Mouse (Mus musculus): Measurements from ENCODE around the gene Prpf8. TPM values are rescaled to one million over a fixed set of nuclear protein-coding genes. Genes with fewer than 3 reads are reported as not detected.

The Prpf8 gene
- polyA plus RNA-seq, 1 experiment: 104 TPM

GRCm38 (mm10) chr11:75546057-75546456, 59.4 kb downstream of the Prpf8 start:
- no peaks in the 10 kb centered on the region for H3K79me2 ChIP-seq (ENCODE audit: control insufficient read depth, insufficient read depth)
- no peaks in the 10 kb centered on the region for H3K27me3 ChIP-seq (ENCODE audit: control insufficient read depth, insufficient read depth, insufficient read length)
- H3K36me3 ChIP-seq (ENCODE audit: control insufficient read depth, insufficient read depth): no peaks in the 10 kb centered on the region
- no peaks in the 10 kb centered on the region for H3K79me3 ChIP-seq (ENCODE audit: low read depth)
- H3K4me3 ChIP-seq (ENCODE audit: insufficient read depth, poor library complexity, severe bottlenecking): no peak overlapping the region
- no peak for TF ChIP-seq FOSL1 (IDR thresholded peaks at IDR 0.05; ENCODE audit: insufficient read depth, low read length, poor library complexity, severe bottlenecking)
- TF ChIP-seq CTCF (IDR thresholded peaks at IDR 0.05; ENCODE audit: control insufficient read depth, insufficient read depth, insufficient read length): no peak
- no peak for TF ChIP-seq MAX (IDR thresholded peaks at IDR 0.05)
- TF ChIP-seq MYOD1 (IDR thresholded peaks at IDR 0.05; ENCODE audit: control insufficient read depth, insufficient read length, low read depth): no peak
- no peak for TF ChIP-seq MYOG (IDR thresholded peaks at IDR 0.05; ENCODE audit: control insufficient read depth, extremely low read depth, insufficient read length)
- no peak for TF ChIP-seq CEBPB (IDR thresholded peaks at IDR 0.05; ENCODE audit: low read depth)
- TF ChIP-seq USF1 (IDR thresholded peaks at IDR 0.05; ENCODE audit: low read depth): no peak
- no peak overlapping the region for H3ac ChIP-seq (ENCODE audit: control insufficient read depth, insufficient read length, low read depth)

- Histone ChIP-seq H3K27me3 (ENCODE audit: control insufficient read depth, insufficient read depth, insufficient read length) (no peaks in the 10 kb centered on the region), H3ac (ENCODE audit: control insufficient read depth, insufficient read length, low read depth) (no peak overlapping the region), H3K4me3 (ENCODE audit: insufficient read depth, poor library complexity, severe bottlenecking) (no peak overlapping the region), H3K79me2 (ENCODE audit: control insufficient read depth, insufficient read depth) (no peaks in the 10 kb centered on the region), H3K36me3 (ENCODE audit: control insufficient read depth, insufficient read depth) (no peaks in the 10 kb centered on the region), H3K79me3 (ENCODE audit: low read depth) (no peaks in the 10 kb centered on the region)
- TF ChIP-seq MYOD1 (IDR thresholded peaks at IDR 0.05; ENCODE audit: control insufficient read depth, insufficient read length, low read depth) (no peak), MAX (IDR thresholded peaks at IDR 0.05) (no peak), CEBPB (IDR thresholded peaks at IDR 0.05; ENCODE audit: low read depth) (no peak), FOSL1 (IDR thresholded peaks at IDR 0.05; ENCODE audit: insufficient read depth, low read length, poor library complexity, severe bottlenecking) (no peak), USF1 (IDR thresholded peaks at IDR 0.05; ENCODE audit: low read depth) (no peak), CTCF (IDR thresholded peaks at IDR 0.05; ENCODE audit: control insufficient read depth, insufficient read depth, insufficient read length) (no peak), MYOG (IDR thresholded peaks at IDR 0.05; ENCODE audit: control insufficient read depth, extremely low read depth, insufficient read length) (no peak)
These were observed 63.1 kb downstream of the Prpf8 start for GRCm38 (mm10) chr11:75549658-75550111.

- no peaks in the 10 kb centered on the region for H3K27me3 ChIP-seq (ENCODE audit: control insufficient read depth, insufficient read depth, insufficient read length)
- TF ChIP-seq USF1 (IDR thresholded peaks at IDR 0.05; ENCODE audit: low read depth) (no peak), MAX (IDR thresholded peaks at IDR 0.05) (no peak), CTCF (IDR thresholded peaks at IDR 0.05; ENCODE audit: control insufficient read depth, insufficient read depth, insufficient read length) (no peak), MYOG (IDR thresholded peaks at IDR 0.05; ENCODE audit: control insufficient read depth, extremely low read depth, insufficient read length) (no peak), MYOD1 (IDR thresholded peaks at IDR 0.05; ENCODE audit: control insufficient read depth, insufficient read length, low read depth) (no peak), FOSL1 (IDR thresholded peaks at IDR 0.05; ENCODE audit: insufficient read depth, low read length, poor library complexity, severe bottlenecking) (no peak), CEBPB (IDR thresholded peaks at IDR 0.05; ENCODE audit: low read depth) (no peak)
- H3K4me3 ChIP-seq (ENCODE audit: insufficient read depth, poor library complexity, severe bottlenecking): no peak overlapping the region
- no peaks in the 10 kb centered on the region for H3K79me2 ChIP-seq (ENCODE audit: control insufficient read depth, insufficient read depth)
- no peak overlapping the region for H3ac ChIP-seq (ENCODE audit: control insufficient read depth, insufficient read length, low read depth)
- no peaks in the 10 kb centered on the region for H3K36me3 ChIP-seq (ENCODE audit: control insufficient read depth, insufficient read depth)
- no peaks in the 10 kb centered on the region for H3K79me3 ChIP-seq (ENCODE audit: low read depth)
These were observed 63.8 kb downstream of the Prpf8 start for GRCm38 (mm10) chr11:75550200-75550946.

GRCm38 (mm10) chr11:75551321-75551720, 64.7 kb downstream of the Prpf8 start:
- TF ChIP-seq MYOD1 (IDR thresholded peaks at IDR 0.05; ENCODE audit: control insufficient read depth, insufficient read length, low read depth): no peak
- TF ChIP-seq CTCF (IDR thresholded peaks at IDR 0.05; ENCODE audit: control insufficient read depth, insufficient read depth, insufficient read length): no peak
- no peak for TF ChIP-seq CEBPB (IDR thresholded peaks at IDR 0.05; ENCODE audit: low read depth)
- TF ChIP-seq MAX (IDR thresholded peaks at IDR 0.05): no peak
- no peak for TF ChIP-seq MYOG (IDR thresholded peaks at IDR 0.05; ENCODE audit: control insufficient read depth, extremely low read depth, insufficient read length)
- TF ChIP-seq USF1 (IDR thresholded peaks at IDR 0.05; ENCODE audit: low read depth): no peak
- no peak for TF ChIP-seq FOSL1 (IDR thresholded peaks at IDR 0.05; ENCODE audit: insufficient read depth, low read length, poor library complexity, severe bottlenecking)
- H3ac ChIP-seq (ENCODE audit: control insufficient read depth, insufficient read length, low read depth): no peak overlapping the region
- H3K79me2 ChIP-seq (ENCODE audit: control insufficient read depth, insufficient read depth): no peaks in the 10 kb centered on the region
- no peaks in the 10 kb centered on the region for H3K79me3 ChIP-seq (ENCODE audit: low read depth)
- H3K27me3 ChIP-seq (ENCODE audit: control insufficient read depth, insufficient read depth, insufficient read length): no peaks in the 10 kb centered on the region
- no peak overlapping the region for H3K4me3 ChIP-seq (ENCODE audit: insufficient read depth, poor library complexity, severe bottlenecking)
- no peaks in the 10 kb centered on the region for H3K36me3 ChIP-seq (ENCODE audit: control insufficient read depth, insufficient read depth)

- no peaks in the 10 kb centered on the region for H3K79me2 ChIP-seq (ENCODE audit: control insufficient read depth, insufficient read depth)
- TF ChIP-seq MAX (IDR thresholded peaks at IDR 0.05) (peak; percentile 90), USF1 (IDR thresholded peaks at IDR 0.05; ENCODE audit: low read depth) (no peak), FOSL1 (IDR thresholded peaks at IDR 0.05; ENCODE audit: insufficient read depth, low read length, poor library complexity, severe bottlenecking) (peak; percentile 57), MYOD1 (IDR thresholded peaks at IDR 0.05; ENCODE audit: control insufficient read depth, insufficient read length, low read depth) (peak; percentile 96), MYOG (IDR thresholded peaks at IDR 0.05; ENCODE audit: control insufficient read depth, extremely low read depth, insufficient read length) (no peak), CEBPB (IDR thresholded peaks at IDR 0.05; ENCODE audit: low read depth) (no peak), CTCF (IDR thresholded peaks at IDR 0.05; ENCODE audit: control insufficient read depth, insufficient read depth, insufficient read length) (no peak)
- no peaks in the 10 kb centered on the region for H3K27me3 ChIP-seq (ENCODE audit: control insufficient read depth, insufficient read depth, insufficient read length)
- H3K79me3 ChIP-seq (ENCODE audit: low read depth): no peaks in the 10 kb centered on the region
- H3K4me3 ChIP-seq (ENCODE audit: insufficient read depth, poor library complexity, severe bottlenecking): no peak overlapping the region
- peak overlapping the region; percentile 47 for H3ac ChIP-seq (ENCODE audit: control insufficient read depth, insufficient read length, low read depth)
- H3K36me3 ChIP-seq (ENCODE audit: control insufficient read depth, insufficient read depth): no peaks in the 10 kb centered on the region
These were observed 65.4 kb downstream of the Prpf8 start for GRCm38 (mm10) chr11:75551961-75552441.

Data from C2C12 (cell line).